ENCODE assay signal across 9 mouse cellular contexts in genomic region chr6:104028439-104029091, GRCm38 (mm10).
DNase-seq lines count a peak whose midpoint lies in the region; ATAC-seq lines count a peak whose summit lies in the region.
"Had no signal": no experiment of that assay in that cellular context is flagged by ENCODE, and none has a peak within 500 bp of the region (broad histone marks: within the 10 kb centered on the region; RNA-seq: fewer than 3 reads in every experiment).

No protein-coding gene starts in this region.

- ATAC-seq in liver, embryonic 12.5 days: no peak
- ATAC-seq in forebrain, embryonic 15.5 days (replicated peaks): peak; percentile 87
- ATAC-seq in kidney, embryonic 15.5 days (replicated peaks; ENCODE audit: low FRiP score): peak; percentile 66; the same call in 1 of the 2 replicates
- ATAC-seq in limb, embryonic 11.5 days (ENCODE audit: insufficient number of reproducible peaks, low FRiP score, low TSS enrichment, low read depth): peak; percentile 47; the same call in 1 of the 2 replicates

- H3K27me3 ChIP-seq in liver, embryonic 12.5 days (replicated peaks): no peaks in the 10 kb centered on the region
- H3K27me3 ChIP-seq in forebrain, embryonic 15.5 days: no peaks in the 10 kb centered on the region
- no peaks in the 10 kb centered on the region for H3K27me3 ChIP-seq in kidney, embryonic 15.5 days
- H3K27me3 ChIP-seq in limb, embryonic 11.5 days (ENCODE audit: control insufficient read depth, insufficient read depth, low read length): no peaks in the 10 kb centered on the region
- H3K27me3 ChIP-seq: embryonic facial prominence, embryonic 15.5 days had no signal

- no peak overlapping the region for H3K27ac ChIP-seq in liver, embryonic 12.5 days
- H3K27ac ChIP-seq in forebrain, embryonic 15.5 days (replicated peaks): no peak overlapping the region
- H3K27ac ChIP-seq in kidney, embryonic 15.5 days: no peak overlapping the region
- H3K27ac ChIP-seq in limb, embryonic 11.5 days (replicated peaks; ENCODE audit: low read depth, low read length): no peak overlapping the region
- H3K27ac ChIP-seq: embryonic facial prominence, embryonic 15.5 days had no signal

- peak; percentile 58 for DNase-seq in liver
- peak; percentile 79 for DNase-seq in cerebellum, adult 11 months
- DNase-seq in limb, embryonic 11.5 days (ENCODE audit: low spot score): peak; percentile 83
- DNase-seq in neural tube, embryonic 10.5 days (ENCODE audit: extremely low spot score, low spot score): peak; percentile 68
- DNase-seq in urinary bladder, adult 2 months (ENCODE audit: low spot score): peak; percentile 24

- H3K4me1 ChIP-seq in liver, embryonic 12.5 days: no peaks in the 10 kb centered on the region
- peaks cover 3% of the 10 kb centered on the region; the same call in 1 of the 2 replicates for H3K4me1 ChIP-seq in forebrain, embryonic 15.5 days
- H3K4me1 ChIP-seq in kidney, embryonic 15.5 days: no peaks in the 10 kb centered on the region
- no peaks in the 10 kb centered on the region for H3K4me1 ChIP-seq in limb, embryonic 11.5 days (ENCODE audit: control insufficient read depth, insufficient read depth, low read length)
- H3K4me1 ChIP-seq: embryonic facial prominence, embryonic 15.5 days had no signal

- no peaks in the 10 kb centered on the region for H3K9me3 ChIP-seq in liver, embryonic 12.5 days (replicated peaks)
- no peaks in the 10 kb centered on the region for H3K9me3 ChIP-seq in forebrain, embryonic 15.5 days
- H3K9me3 ChIP-seq in kidney, embryonic 15.5 days (replicated peaks): no peaks in the 10 kb centered on the region
- no peaks in the 10 kb centered on the region for H3K9me3 ChIP-seq in limb, embryonic 11.5 days (ENCODE audit: control insufficient read depth, low read length)
- H3K9me3 ChIP-seq: embryonic facial prominence, embryonic 15.5 days had no signal

- no peak overlapping the region for H3K9ac ChIP-seq in liver, embryonic 12.5 days
- H3K9ac ChIP-seq in forebrain, embryonic 15.5 days (replicated peaks): no peak overlapping the region
- no peak overlapping the region for H3K9ac ChIP-seq in kidney, embryonic 15.5 days
- H3K9ac ChIP-seq in limb, embryonic 11.5 days (ENCODE audit: low read length): no peak overlapping the region
- H3K9ac ChIP-seq: embryonic facial prominence, embryonic 15.5 days had no signal

- no peak overlapping the region for H3K4me2 ChIP-seq in liver, embryonic 12.5 days
- H3K4me2 ChIP-seq in forebrain, embryonic 15.5 days (replicated peaks): no peak overlapping the region; the same call in 1 of the 2 replicates
- no peak overlapping the region for H3K4me2 ChIP-seq in kidney, embryonic 15.5 days
- H3K4me2 ChIP-seq in limb, embryonic 11.5 days (ENCODE audit: low read depth, severe bottlenecking): no peak overlapping the region
- H3K4me2 ChIP-seq: embryonic facial prominence, embryonic 15.5 days had no signal

- H3K4me3 ChIP-seq in liver, embryonic 12.5 days: no peak overlapping the region
- no peak overlapping the region for H3K4me3 ChIP-seq in forebrain, embryonic 15.5 days
- H3K4me3 ChIP-seq in kidney, embryonic 15.5 days (replicated peaks): no peak overlapping the region
- H3K4me3 ChIP-seq in limb, embryonic 11.5 days (ENCODE audit: low read depth, low read length): no peak overlapping the region
- H3K4me3 ChIP-seq: embryonic facial prominence, embryonic 15.5 days had no signal

- 13% methylated on average over 9 of the region's 9 CpGs for whole genome bisulfite sequencing in liver, embryonic 12.5 days (ENCODE audit: insufficient replicate concordance)
- 9% methylated on average over 9 of the region's 9 CpGs for WGBS in forebrain, embryonic 15.5 days
- 9% methylated on average over 9 of the region's 9 CpGs for WGBS in kidney, embryonic 15.5 days
- 13% methylated on average over 9 of the region's 9 CpGs for WGBS in limb, embryonic 11.5 days

- H3K36me3 ChIP-seq in liver, embryonic 12.5 days: no peaks in the 10 kb centered on the region
- H3K36me3 ChIP-seq in forebrain, embryonic 15.5 days: no peaks in the 10 kb centered on the region
- no peaks in the 10 kb centered on the region for H3K36me3 ChIP-seq in kidney, embryonic 15.5 days
- no peaks in the 10 kb centered on the region for H3K36me3 ChIP-seq in limb, embryonic 11.5 days (ENCODE audit: control insufficient read depth, insufficient read depth, low read length)
- H3K36me3 ChIP-seq: embryonic facial prominence, embryonic 15.5 days had no signal

Comparison
In these comparisons a context has a peak if more than half of its experiments do, and no peak if none do; other contexts are left out.
1. DNase-seq: peak in every context shown above with its lines; median percentile 83 in limb, embryonic 11.5 days; 79 in cerebellum, adult 11 months; 68 in neural tube, embryonic 10.5 days; 58 in liver; 24 in urinary bladder, adult 2 months.